Mouse (Mus musculus) forebrain, embryonic 13.5 days (tissue): Measurements from ENCODE around the gene Acap1. TPM values are rescaled to one million over a fixed set of nuclear protein-coding genes. Genes with fewer than 3 reads are reported as not detected.
"Not testable (repeated sequence)": the region's sequence is repeated elsewhere in the genome, so short reads cannot be mapped to it uniquely, and the experiment has no call there.

ENCODE experiments used
- ATAC-seq: fragments of 200-750 bp; cut with Nextera tagmentation; 2 replicates; pipeline ENCODE4 v1.8.0; 2017
- H3K27ac ChIP-seq: fragments of 300-500 bp; sonication (generic); 2 replicates; pipeline ENCODE4 v1.5.1; 2015; ENCODE audit warnings: inconsistent platforms, mild to moderate bottlenecking, moderate library complexity
- H3K27me3 ChIP-seq: fragments of 300-500 bp; sonication (generic); 2 replicates; pipeline ENCODE4 v1.6.1; 2015; ENCODE audit warnings: mild to moderate bottlenecking, inconsistent platforms
- H3K36me3 ChIP-seq: fragments of 300-500 bp; sonication (generic); 2 replicates; pipeline ENCODE4 v1.6.1; 2015; ENCODE audit warnings: mild to moderate bottlenecking, inconsistent platforms; ENCODE audit not compliant: poor library complexity, severe bottlenecking
- H3K4me1 ChIP-seq: fragments of 300-500 bp; sonication (generic); 2 replicates; pipeline ENCODE4 v1.6.1; 2015; ENCODE audit warnings: inconsistent platforms
- H3K4me2 ChIP-seq: fragments of 300-500 bp; sonication (generic); 2 replicates; pipeline ENCODE4 v1.6.1; 2015; ENCODE audit warnings: inconsistent platforms, mild to moderate bottlenecking, moderate library complexity
- H3K4me3 ChIP-seq: fragments of 300-500 bp; sonication (generic); 2 replicates; pipeline ENCODE4 v1.5.1; 2015; ENCODE audit warnings: mild to moderate bottlenecking, inconsistent platforms
- H3K9ac ChIP-seq: fragments of 300-500 bp; sonication (generic); 2 replicates; pipeline ENCODE4 v1.6.1; 2015; ENCODE audit warnings: mild to moderate bottlenecking, inconsistent platforms
- H3K9me3 ChIP-seq: fragments of 300-500 bp; sonication (generic); replicated peaks from 2 replicates; pipeline ENCODE4 v1.6.1; 2016; ENCODE audit warnings: inconsistent platforms
- WGBS: fragments of 180-500 bp; shearing (Covaris S2); methylation state at CpG from one replicate; pipeline ENCODE4 v1.1.7; 2015; 5-methylcytosine and 5-hydroxymethylcytosine counted together
- polyA plus RNA-seq: library from polyadenylated mRNA; unstranded; fragments of >200 nt; fragmentation: Nextera tagmentation; extraction: Ambion mirVana; gene quantifications from 2 replicates; pipeline ENCODE4 v1.2.1, GENCODE M21; 2015

Acap1 gene
- polyA plus RNA-seq, 1 experiment from 2014 or later = 0.28 TPM

DNA sequence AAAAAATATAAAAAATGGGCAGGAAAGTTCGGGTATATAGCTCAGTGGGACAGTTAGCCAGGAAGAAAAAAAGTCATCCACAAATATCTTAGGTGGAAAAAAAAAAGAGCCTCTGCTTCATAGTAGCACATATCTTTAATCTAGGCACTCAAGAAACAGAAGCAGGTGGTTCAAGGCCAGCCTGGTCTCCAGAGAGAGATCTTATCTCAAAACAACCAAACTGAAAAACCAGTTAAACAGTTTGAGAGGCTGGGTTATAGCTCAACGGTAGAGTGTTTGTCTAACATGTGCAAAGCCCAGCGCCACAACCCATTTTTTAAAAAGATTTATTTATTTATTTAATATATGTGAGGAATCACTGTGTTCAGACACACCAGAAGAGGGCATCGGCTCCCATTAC is 37.7 kb upstream of the Acap1 start:
- no peak for ATAC-seq
- H3K4me3 ChIP-seq = no peak overlapping the region
- H3K4me2 ChIP-seq = no peak overlapping the region
- peaks cover 25% of the 10 kb centered on the region for H3K4me1 ChIP-seq
- H3K36me3 ChIP-seq = no peaks in the 10 kb centered on the region
- WGBS = 71% methylated on average over 4 of the region's 4 CpGs
- no peaks in the 10 kb centered on the region for H3K9me3 ChIP-seq
- no peak overlapping the region for H3K9ac ChIP-seq
- no peak overlapping the region for H3K27ac ChIP-seq
- peaks cover 32% of the 10 kb centered on the region for H3K27me3 ChIP-seq

DNA sequence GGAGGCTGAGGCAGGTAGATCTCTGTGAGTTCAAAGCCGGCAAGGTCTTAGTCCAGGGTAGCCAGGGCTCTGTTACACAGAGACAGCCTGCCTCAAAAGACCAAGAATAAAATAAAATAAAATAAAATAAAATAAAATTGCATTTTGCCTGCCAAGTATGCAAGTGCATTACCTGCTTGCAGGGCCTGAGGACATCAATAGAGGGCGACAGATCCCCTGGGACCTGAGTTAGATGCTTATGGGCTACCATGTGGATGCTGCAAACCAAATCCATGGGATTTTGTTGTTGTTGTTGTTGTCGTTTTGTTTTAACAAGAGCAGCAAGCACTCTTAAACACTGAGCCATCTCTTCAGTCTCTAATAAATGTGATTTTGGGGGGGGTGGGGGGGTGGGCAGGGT is 36.9 kb upstream of the Acap1 start:
- Histone ChIP-seq H3K36me3 (no peaks in the 10 kb centered on the region), H3K9ac (no peak overlapping the region), H3K9me3 (no peaks in the 10 kb centered on the region), H3K27ac (no peak overlapping the region), H3K27me3 (peaks cover 24% of the 10 kb centered on the region), H3K4me3 (no peak overlapping the region), H3K4me2 (no peak overlapping the region), H3K4me1 (peaks cover 25% of the 10 kb centered on the region)
- ATAC-seq = no peak
- WGBS = 37% methylated on average over 3 of the region's 3 CpGs

DNA sequence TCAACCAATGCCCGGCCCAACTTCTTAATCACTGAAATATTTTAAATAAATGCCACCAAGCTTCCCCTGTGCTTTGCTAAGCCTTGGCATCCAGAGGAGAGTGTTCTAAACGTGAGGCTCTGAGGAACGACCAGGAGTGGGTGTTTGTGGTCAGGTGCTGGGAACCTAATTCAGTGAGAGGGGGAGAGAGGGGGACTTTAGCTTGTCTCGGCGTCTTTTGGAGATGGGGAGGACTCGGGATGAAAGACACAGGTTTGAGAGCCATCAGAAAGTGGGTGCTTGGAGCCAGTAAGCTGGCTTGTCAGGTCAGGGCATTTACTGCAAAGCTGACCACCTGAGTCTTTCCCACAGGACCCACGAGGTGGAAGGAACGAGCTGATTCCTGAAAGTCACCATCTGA is 36.4 kb upstream of the Acap1 start:
- Histone ChIP-seq H3K9me3 (no peaks in the 10 kb centered on the region), H3K36me3 (no peaks in the 10 kb centered on the region), H3K27me3 (peaks cover 19% of the 10 kb centered on the region), H3K4me2 (no peak overlapping the region), H3K9ac (no peak overlapping the region), H3K27ac (no peak overlapping the region), H3K4me3 (no peak overlapping the region), H3K4me1 (peaks cover 21% of the 10 kb centered on the region)
- ATAC-seq = no peak
- WGBS = 77% methylated on average over 8 of the region's 8 CpGs

DNA sequence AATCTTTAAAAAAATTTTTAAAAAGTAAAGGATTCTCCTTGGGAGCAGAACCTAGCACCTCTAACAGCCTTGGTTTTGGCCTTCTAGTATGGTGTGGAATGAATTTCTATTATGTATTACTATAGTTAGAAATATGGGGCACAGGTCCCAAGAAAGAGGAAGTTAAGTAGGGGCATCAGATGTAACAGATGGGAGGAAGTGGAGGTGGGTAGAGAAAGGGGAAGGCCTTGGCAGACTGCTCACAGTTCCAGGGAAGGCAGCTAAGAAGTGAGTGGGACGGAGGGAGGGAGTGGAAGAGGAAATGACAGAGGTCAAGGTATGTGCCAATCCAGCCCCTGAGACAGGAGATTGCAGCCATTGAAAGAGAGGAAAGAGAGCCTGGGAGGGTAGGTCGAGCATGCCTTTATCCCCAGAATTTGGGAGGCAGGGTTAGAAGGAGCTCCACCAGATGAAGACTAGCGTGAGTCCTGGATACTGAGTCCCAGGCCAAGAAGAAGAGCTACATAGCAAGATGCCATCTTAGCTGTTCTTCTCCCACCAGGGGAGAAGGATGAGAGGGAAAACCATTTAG is 35.7 kb upstream of the Acap1 start:
- no peak overlapping the region for H3K9ac ChIP-seq
- H3K4me2 ChIP-seq = no peak overlapping the region
- H3K9me3 ChIP-seq = no peaks in the 10 kb centered on the region
- peaks cover 12% of the 10 kb centered on the region; the same call in 1 of the 2 replicates for H3K27me3 ChIP-seq
- WGBS = 73% methylated on average over 3 of the region's 3 CpGs
- H3K36me3 ChIP-seq = no peaks in the 10 kb centered on the region
- H3K4me1 ChIP-seq = peaks cover 14% of the 10 kb centered on the region
- no peak for ATAC-seq
- no peak overlapping the region for H3K27ac ChIP-seq
- H3K4me3 ChIP-seq = no peak overlapping the region

DNA sequence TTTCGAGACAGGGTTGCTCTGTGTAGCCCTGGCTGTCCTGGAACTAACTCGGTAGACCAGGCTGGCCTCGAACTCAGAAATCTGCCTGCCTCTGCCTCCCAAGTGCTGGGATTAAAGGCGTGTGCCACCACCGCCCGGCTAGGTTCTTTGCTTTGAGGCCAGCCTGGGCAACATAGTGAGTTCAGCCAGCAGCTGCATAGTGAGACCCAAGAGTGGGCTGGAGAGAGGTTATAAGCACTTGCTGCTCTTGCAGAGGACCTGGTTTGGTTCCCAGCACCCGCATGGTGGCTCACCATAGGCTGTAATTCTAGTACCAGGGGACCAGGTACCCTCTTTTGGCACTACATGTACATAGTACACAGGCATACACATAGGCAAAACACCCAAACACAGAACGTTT is 34.8 kb upstream of the Acap1 start:
- WGBS = 88% methylated on average over 8 of the region's 8 CpGs
- not testable (repeated sequence) for H3K4me3 ChIP-seq, H3K27ac ChIP-seq, H3K4me1 ChIP-seq, ATAC-seq, H3K4me2 ChIP-seq, H3K27me3 ChIP-seq, H3K9me3 ChIP-seq, H3K36me3 ChIP-seq, H3K9ac ChIP-seq

DNA sequence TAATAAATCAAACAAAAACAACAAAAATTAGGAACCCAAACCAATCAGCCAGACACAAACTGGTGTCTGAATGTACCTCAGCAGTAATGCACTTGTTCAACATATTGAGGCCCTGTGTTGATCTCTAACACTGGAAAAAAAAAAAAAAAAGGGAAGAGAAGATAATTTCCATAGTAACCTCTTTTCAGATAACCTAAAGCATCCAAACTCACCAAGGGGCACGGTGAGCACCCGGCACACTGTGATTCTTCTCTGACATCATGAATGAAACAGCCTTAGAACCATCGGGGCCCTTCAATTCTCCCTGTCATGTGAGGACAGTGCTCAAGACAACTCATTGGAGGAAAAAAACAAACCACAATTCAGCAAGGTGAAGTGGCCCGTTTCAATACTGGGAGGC is 34.4 kb upstream of the Acap1 start:
- 88% methylated on average over 4 of the region's 4 CpGs for WGBS
- ATAC-seq = no peak

DNA sequence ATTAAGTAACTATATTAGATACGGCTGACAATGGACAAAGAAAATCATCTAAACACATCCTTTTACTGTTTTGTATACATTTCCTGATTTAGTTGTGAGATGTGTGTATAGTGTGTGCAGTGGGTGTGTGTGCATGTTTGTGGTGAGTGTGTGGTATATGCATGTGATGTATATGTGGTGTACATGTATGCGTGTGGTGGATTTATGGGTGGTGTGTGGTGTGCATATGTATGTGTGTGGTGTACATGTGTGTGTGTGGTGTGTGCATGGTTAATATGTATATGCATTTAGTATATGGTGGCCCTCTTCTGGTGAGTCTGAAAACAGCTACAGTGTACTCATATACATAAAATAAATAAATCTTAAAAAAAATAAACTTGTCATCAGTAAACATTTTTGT is 32.2 kb upstream of the Acap1 start:
- Histone ChIP-seq H3K36me3 (no peaks in the 10 kb centered on the region), H3K4me2 (no peak overlapping the region), H3K4me3 (no peak overlapping the region), H3K27me3 (no peaks in the 10 kb centered on the region), H3K9me3 (no peaks in the 10 kb centered on the region), H3K27ac (no peak overlapping the region), H3K4me1 (peaks cover 4% of the 10 kb centered on the region; the same call in 1 of the 2 replicates), H3K9ac (no peak overlapping the region)
- ATAC-seq = no peak
- 99% methylated on average over 2 of the region's 2 CpGs for WGBS

More for the DNA sequence above, 34.4 kb upstream of the Acap1 start:
- H3K27ac ChIP-seq = no peak overlapping the region
- no peak overlapping the region for H3K9ac ChIP-seq
- H3K4me3 ChIP-seq = no peak overlapping the region
- no peak overlapping the region for H3K4me2 ChIP-seq
- H3K4me1 ChIP-seq = 0 out of 2 replicates have a peak, but pooled peaks cover 5% of the 10 kb centered on the region
- H3K36me3 ChIP-seq = no peaks in the 10 kb centered on the region
- H3K27me3 ChIP-seq = peaks cover 5% of the 10 kb centered on the region; the same call in 1 of the 2 replicates
- no peaks in the 10 kb centered on the region for H3K9me3 ChIP-seq

DNA sequence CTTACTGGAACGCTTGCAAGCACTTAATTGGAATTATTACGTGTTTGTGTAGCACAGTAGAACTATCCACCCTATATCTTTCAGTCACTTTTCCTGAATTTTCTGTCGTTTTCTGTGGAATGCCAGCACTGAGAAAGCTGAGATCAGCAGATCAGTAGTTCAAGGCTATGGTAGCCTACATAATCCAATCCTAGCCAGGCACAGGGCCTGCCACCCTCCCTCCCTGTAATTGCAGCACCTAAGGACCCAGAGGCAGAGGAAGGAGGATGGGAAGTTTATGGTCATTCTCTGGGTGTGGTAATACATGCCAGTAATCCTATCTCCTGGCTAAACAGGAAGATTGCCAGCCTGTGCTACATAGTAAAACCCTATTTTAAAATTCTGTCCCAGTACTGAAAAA is 27.5 kb upstream of the Acap1 start:
- Histone ChIP-seq H3K9ac (peak overlapping the region; percentile 6; the same call in 1 of the 2 replicates), H3K4me3 (no peak overlapping the region), H3K4me2 (peak overlapping the region; percentile 90), H3K27me3 (no peaks in the 10 kb centered on the region), H3K36me3 (peaks cover 14% of the 10 kb centered on the region), H3K27ac (0 out of 2 replicates have a peak overlapping the region, but pooled peaks have one; percentile 96), H3K4me1 (peaks cover 26% of the 10 kb centered on the region), H3K9me3 (no peaks in the 10 kb centered on the region)
- WGBS = 71% methylated on average over 3 of the region's 3 CpGs
- ATAC-seq = no peak

DNA sequence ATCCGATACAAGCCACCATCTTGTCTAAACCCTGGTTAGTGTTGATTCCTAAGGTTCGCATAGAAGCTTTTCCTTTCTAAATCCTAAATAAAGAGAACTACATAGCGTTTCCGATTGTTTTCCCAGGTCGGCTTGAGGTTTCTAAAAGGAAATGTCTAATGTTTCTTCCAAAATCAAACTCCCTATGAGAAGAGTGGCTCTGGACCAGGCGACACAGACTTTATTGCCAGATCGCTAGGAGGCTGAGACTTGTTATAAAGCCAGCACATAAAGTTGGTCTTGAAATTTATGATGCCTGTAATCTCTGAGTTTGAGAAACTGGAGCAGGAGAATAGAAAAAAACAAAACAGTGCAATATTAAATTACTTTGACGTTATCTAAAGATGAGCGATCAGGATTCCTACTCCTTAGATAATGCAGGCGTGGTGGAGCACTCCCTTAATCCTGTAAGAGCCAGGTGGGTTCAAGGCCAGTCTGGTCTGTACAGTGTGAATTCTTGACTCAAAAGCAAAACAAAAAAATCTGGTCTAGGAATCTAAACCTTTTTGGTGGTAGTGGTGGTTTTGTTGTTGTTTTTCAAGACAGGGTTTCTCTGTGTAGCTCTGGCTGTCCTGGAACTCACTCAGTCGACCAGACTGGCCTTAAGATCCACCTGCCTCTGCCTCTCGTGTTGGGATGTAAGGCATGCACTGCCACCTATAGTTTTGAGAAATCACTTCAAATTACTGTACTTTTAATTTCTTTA is 26.8 kb upstream of the Acap1 start:
- Histone ChIP-seq H3K9ac (peak overlapping the region; percentile 74), H3K27ac (peak overlapping the region; percentile 96), H3K27me3 (no peaks in the 10 kb centered on the region), H3K36me3 (peaks cover 20% of the 10 kb centered on the region), H3K4me2 (peak overlapping the region; percentile 90), H3K9me3 (no peaks in the 10 kb centered on the region), H3K4me1 (peaks cover 26% of the 10 kb centered on the region), H3K4me3 (peak overlapping the region; percentile 92)
- 4% methylated on average over 12 of the region's 12 CpGs for WGBS
- no peak for ATAC-seq

DNA sequence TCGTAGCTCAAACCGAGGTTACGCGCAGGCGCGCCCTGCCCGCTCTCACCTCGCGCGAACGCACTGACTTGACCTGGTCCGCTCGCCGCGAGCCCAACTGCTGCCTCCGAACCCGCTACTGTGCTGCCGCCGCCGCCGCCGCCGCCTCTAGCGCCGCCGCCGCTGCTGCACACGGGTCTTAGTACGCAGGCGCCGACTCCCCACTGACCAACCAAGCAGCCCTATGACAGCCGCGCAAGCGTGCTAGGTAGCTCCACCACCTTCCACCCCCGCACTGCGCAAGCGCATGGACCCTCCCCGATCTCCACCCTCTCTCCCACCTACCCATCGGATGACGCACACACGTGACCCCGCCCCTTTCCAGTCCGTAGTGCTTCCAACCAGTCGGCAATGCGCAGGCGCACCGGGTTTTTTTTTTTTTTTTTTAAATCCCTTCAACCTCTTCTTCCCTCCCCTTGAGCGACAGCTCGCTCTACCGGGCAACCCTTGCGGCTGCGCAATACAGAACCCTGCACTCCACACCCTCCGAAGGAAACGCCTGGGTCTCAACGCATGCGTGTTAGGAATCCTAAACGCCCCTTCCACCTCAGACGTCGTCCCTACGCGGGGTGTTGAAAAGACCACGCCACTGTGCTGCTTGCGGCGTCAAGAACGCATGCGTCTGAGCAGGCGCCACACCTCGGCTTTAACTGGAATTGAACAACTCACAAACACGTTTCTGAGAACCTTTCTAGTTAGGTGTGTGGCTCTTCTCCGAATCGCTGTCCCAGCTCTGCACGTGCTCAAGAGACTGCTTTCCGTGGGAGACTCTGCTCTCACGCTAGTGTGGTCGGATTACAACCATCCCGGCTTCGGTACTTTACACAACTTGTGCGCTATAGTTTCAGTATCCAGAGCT is 26.0 kb upstream of the Acap1 start, which contains the start of gene Eif5a:
Gene Eif5a (minus strand): TSS at position 845 of the 898 bp plus-strand sequence.
- Histone ChIP-seq H3K9me3 (no peaks in the 10 kb centered on the region), H3K4me2 (peak within 1 kb of the TSS; percentile 90), H3K4me1 (peaks cover 26% of the 10 kb centered on the region), H3K27ac (peak within 1 kb of the TSS; percentile 96), H3K4me3 (peak within 1 kb of the TSS; percentile 92), H3K36me3 (peaks cover 29% of the 10 kb centered on the region), H3K27me3 (no peaks in the 10 kb centered on the region), H3K9ac (peak within 1 kb of the TSS; percentile 97)
- peak; percentile 96 for ATAC-seq
- under 1% methylated on average over 60 of the region's 78 CpGs for WGBS

DNA sequence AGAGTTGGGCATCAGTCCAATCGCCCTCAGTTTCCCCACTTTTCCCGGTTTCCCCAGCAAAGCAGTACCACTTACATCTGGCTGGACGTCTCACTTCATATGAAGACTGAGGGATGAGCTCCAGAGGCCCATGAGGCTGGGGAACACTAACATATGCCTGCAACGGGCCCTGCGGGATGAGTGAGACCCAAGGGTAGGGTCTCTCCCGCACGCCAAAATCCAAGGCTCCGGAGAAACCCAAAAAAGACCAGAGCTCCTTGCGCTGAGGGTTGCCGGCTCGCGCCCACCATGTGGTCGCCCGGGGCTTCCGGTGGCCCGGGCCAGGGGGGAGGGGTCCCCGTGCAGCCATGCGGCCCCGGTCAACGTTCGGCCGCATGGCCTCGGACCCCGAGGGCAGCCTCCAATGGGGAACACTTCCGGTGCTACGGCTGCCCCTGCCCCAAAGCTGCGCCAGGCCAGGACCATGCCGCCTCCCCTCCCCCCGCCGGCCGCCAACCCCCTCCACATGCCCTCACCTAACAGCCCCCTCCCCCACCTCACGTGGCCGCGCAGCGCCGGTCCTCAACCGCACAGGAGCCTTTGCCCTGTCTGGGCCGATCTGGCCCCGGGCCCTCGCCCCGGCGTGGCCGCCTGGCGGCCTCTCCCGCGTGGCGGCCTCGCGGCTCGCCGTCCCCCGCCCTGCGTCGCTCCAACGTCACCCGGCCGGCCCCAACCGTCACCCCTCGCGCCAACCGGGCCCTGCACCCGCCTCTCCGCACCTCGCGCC is 25.1 kb upstream of the Acap1 start:
- Histone ChIP-seq H3K4me3 (peak overlapping the region; percentile 92), H3K27me3 (no peaks in the 10 kb centered on the region), H3K9me3 (no peaks in the 10 kb centered on the region), H3K36me3 (peaks cover 38% of the 10 kb centered on the region), H3K9ac (peak overlapping the region; percentile 97), H3K4me1 (peaks cover 32% of the 10 kb centered on the region), H3K4me2 (peak overlapping the region; percentile 90), H3K27ac (peak overlapping the region; percentile 92)
- under 1% methylated on average over 64 of the region's 65 CpGs for WGBS
- no peak; the same call in none of the 2 replicates for ATAC-seq
